Mouse (Mus musculus) stomach, postnatal 0 days (tissue): ENCODE measurements at regions not wholly inside any gene's neighbourhood (a gene's known extent, or its start where the extent isn't known, plus 50 kb on each side); places are given as distances from the start of the nearest gene placed in this dataset.

Experiments
- ATAC-seq: fragments of 200-750 bp; cut with Nextera tagmentation; 2 replicates; pipeline ENCODE4 v1.8.0; 2017; ENCODE audit not compliant: low FRiP score, low TSS enrichment
- DNase-seq: peaks from one replicate; pipeline ENCODE4 v3.0.0-alpha.2; 2016; ENCODE audit warnings: low spot score
- H3K27ac ChIP-seq: fragments of 300-500 bp; sonication (generic); replicated peaks from 2 replicates; pipeline ENCODE4 v1.5.1; 2014; ENCODE audit warnings: mild to moderate bottlenecking, control low read depth
- H3K27me3 ChIP-seq: fragments of 300-500 bp; sonication (generic); 2 replicates; pipeline ENCODE4 v1.6.1; 2014; ENCODE audit warnings: low read length; ENCODE audit not compliant: control insufficient read depth, insufficient read depth
- H3K36me3 ChIP-seq: fragments of 300-500 bp; sonication (generic); 2 replicates; pipeline ENCODE4 v1.6.1; 2014; ENCODE audit warnings: low read length, mixed read lengths; ENCODE audit not compliant: control insufficient read depth, insufficient read depth
- H3K4me1 ChIP-seq: fragments of 300-500 bp; sonication (generic); replicated peaks from 2 replicates; pipeline ENCODE4 v1.6.1; 2014; ENCODE audit warnings: antibody characterized with exemption; ENCODE audit not compliant: control insufficient read depth, insufficient read depth
- H3K4me2 ChIP-seq: fragments of 300-500 bp; sonication (generic); replicated peaks from 2 replicates; pipeline ENCODE4 v1.6.1; 2014; ENCODE audit warnings: low read depth, mild to moderate bottlenecking, control low read depth, moderate library complexity
- H3K4me3 ChIP-seq: fragments of 300-500 bp; sonication (generic); 2 replicates; pipeline ENCODE4 v1.5.1; 2014; ENCODE audit warnings: low read depth, low read length, control low read depth
- H3K9ac ChIP-seq: fragments of 300-500 bp; sonication (generic); 2 replicates; pipeline ENCODE4 v1.6.1; 2014; ENCODE audit warnings: mild to moderate bottlenecking, low read length, control low read depth, mixed read lengths
- H3K9me3 ChIP-seq: fragments of 300-500 bp; sonication (generic); 2 replicates; pipeline ENCODE4 v1.6.1; 2016; ENCODE audit warnings: low read length; ENCODE audit not compliant: control insufficient read depth
- CTCF ChIP-seq: IDR thresholded peaks from 2 replicates; pipeline ENCODE4 v1.5.1; 2016; ENCODE audit warnings: antibody characterized with exemption, low read depth, mild to moderate bottlenecking, moderate library complexity
- EP300 ChIP-seq: optimal IDR thresholded peaks from 2 replicates; pipeline ENCODE3; 2016; ENCODE audit warnings: antibody characterized with exemption
- WGBS: fragments of 180-500 bp; shearing (Covaris S2); extraction: QIAGEN DNeasy Blood & Tissue Kit; methylation state at CpG from one replicate; pipeline ENCODE4 v1.1.7; 2014; 5-methylcytosine and 5-hydroxymethylcytosine counted together

DNA sequence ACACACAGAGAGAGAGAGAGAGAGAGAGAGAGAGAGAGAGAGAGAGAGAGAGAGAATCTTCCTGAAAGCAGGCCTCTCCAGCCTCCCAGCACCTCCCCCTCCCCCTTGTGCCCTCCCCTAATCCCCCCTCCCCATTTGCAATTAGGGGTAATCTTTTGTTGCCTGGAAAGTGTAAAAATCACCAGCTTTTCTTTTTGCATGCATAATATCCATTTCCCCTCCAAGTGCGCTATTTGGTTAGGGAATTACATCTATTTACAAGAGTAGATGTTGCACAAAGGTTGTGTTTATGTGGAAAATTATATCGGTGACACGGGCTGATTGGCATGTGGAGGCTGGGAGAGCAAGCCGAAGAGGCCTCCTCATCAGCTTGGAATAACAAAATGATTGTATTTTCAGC, 135.4 kb upstream of the Gm12830 start:
- Histone ChIP-seq H3K4me2 (no peak overlapping the region), H3K27ac (no peak overlapping the region), H3K4me1 (no peaks in the 10 kb centered on the region), H3K9me3 (no peaks in the 10 kb centered on the region), H3K36me3 (no peaks in the 10 kb centered on the region), H3K4me3 (no peak overlapping the region), H3K27me3 (no peaks in the 10 kb centered on the region), H3K9ac (no peak overlapping the region)
- ATAC-seq = no peak
- 66% methylated on average over 4 of the region's 4 CpGs for WGBS
- TF ChIP-seq EP300 (no peak), CTCF (no peak)
- DNase-seq = no peak

- no peak overlapping the region for H3K27ac ChIP-seq
- no peaks in the 10 kb centered on the region for H3K27me3 ChIP-seq
- no peak for ATAC-seq
Observed at GRCm38 (mm10) chr4:114688356-114688972, 133.1 kb upstream of the Gm12830 start.

GRCm38 (mm10) chr4:114688973-114689371, 132.6 kb upstream of the Gm12830 start:
- ATAC-seq (no peak), DNase-seq (no peak)
- Histone ChIP-seq H3K4me3 (no peak overlapping the region), H3K4me2 (no peak overlapping the region), H3K4me1 (no peaks in the 10 kb centered on the region), H3K27me3 (no peaks in the 10 kb centered on the region), H3K9ac (no peak overlapping the region), H3K9me3 (no peaks in the 10 kb centered on the region), H3K36me3 (no peaks in the 10 kb centered on the region), H3K27ac (no peak overlapping the region)
- WGBS = 62% methylated on average over 6 of the region's 6 CpGs
- no peak for TF ChIP-seq EP300
- TF ChIP-seq CTCF = peak; percentile 64

More at GRCm38 (mm10) chr4:114688356-114688972, 133.1 kb upstream of the Gm12830 start:
- no peak for DNase-seq
- Histone ChIP-seq H3K36me3 (no peaks in the 10 kb centered on the region), H3K4me1 (no peaks in the 10 kb centered on the region), H3K9ac (no peak overlapping the region), H3K4me2 (no peak overlapping the region), H3K9me3 (no peaks in the 10 kb centered on the region), H3K4me3 (no peak overlapping the region)
- TF ChIP-seq CTCF (no peak), EP300 (no peak)
- 18% methylated on average over 16 of the region's 16 CpGs for WGBS

DNA sequence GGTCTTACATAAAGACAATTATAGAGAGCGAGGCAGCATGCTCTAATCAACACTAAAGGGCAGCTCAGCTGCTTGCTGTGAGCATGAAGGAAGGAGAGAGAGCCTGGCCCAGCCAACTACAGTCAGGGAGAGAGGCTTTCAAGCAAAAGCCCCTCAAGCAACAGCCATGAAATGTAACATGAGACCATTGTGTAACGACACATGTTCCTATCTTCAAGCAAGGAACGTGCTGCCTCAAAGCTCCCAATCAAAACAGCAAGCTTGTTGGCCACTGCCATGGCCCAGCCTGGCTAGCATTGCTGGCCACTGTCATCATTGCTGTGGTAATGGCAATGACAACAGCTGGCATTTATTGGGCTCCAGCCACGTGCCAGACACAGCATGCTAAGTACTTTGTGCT, 115.9 kb upstream of the Gm12830 start:
- H3K27me3 ChIP-seq = no peaks in the 10 kb centered on the region
- no peak for TF ChIP-seq CTCF
- TF ChIP-seq EP300 = no peak
- H3K9me3 ChIP-seq = no peaks in the 10 kb centered on the region
- no peak overlapping the region for H3K4me2 ChIP-seq
- 58% methylated on average over 4 of the region's 4 CpGs for WGBS
- no peak overlapping the region for H3K4me3 ChIP-seq
- DNase-seq (no peak), ATAC-seq (no peak)
- H3K9ac ChIP-seq = no peak overlapping the region
- H3K36me3 ChIP-seq = no peaks in the 10 kb centered on the region
- no peaks in the 10 kb centered on the region for H3K4me1 ChIP-seq
- H3K27ac ChIP-seq = no peak overlapping the region

DNA sequence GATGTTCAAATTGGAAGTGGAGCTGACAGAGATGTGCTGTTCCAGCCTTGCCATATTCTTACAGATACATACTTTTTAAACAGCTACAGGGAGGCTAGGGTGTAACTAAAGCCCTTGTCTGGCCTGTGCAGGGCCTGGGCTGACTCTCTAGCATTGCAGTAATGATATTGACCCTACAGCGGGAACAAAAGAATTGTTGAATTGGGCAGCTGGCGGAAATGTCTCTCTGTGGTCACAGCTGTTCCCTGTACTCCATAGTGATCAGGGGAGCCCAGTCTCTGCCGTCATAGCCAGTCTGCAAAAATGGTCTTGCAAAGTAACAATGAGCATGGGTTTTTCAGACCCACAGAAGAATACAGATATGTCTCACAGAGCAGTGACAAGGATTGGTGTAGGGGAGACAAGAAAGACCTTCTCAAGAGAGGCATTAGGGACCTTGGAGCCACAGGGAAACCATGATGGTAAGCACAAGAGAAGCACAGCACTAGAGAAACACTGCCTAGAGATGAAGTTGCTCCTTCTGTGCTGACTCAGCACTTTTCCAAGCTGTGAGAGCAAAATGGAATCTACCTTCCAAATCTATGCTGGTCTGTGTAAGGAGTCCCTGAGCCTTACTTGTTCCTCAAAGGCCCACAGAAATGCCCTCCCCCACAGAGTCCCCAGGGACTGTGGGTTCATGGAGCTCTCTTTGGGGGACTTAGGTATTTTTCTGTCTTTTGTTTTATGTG, 111.2 kb upstream of the Gm12830 start:
- 73% methylated on average over 3 of the region's 3 CpGs for WGBS

DNA sequence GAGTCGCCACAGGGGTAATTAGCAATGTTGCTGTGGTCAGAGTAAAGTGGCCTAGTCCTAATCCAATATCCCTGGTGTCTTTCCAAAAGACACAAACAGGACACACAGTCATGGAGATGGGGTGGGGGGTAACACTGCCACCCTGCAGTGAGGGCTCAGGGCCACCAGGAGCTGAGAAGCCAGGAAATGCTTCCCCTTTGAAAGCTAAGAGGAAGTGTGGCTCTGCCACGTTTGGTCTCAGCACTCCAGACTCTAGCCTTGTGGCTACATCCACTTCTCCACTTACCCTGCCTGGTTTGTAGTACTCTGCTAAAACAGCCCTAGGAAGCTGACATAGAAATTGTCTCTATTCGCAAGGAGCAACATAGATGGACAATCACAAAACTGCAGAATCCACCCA, 110.4 kb upstream of the Gm12830 start:
- Histone ChIP-seq H3K36me3 (no peaks in the 10 kb centered on the region), H3K9me3 (no peaks in the 10 kb centered on the region), H3K9ac (no peak overlapping the region), H3K4me1 (no peaks in the 10 kb centered on the region), H3K4me3 (no peak overlapping the region), H3K27me3 (no peaks in the 10 kb centered on the region), H3K4me2 (no peak overlapping the region), H3K27ac (no peak overlapping the region)
- no peak for DNase-seq
- ATAC-seq = no peak
- TF ChIP-seq EP300 = no peak
- no peak for TF ChIP-seq CTCF
- WGBS = 77% methylated on average over 3 of the region's 3 CpGs

More for the DNA sequence above, 111.2 kb upstream of the Gm12830 start:
- no peaks in the 10 kb centered on the region for H3K9me3 ChIP-seq
- ATAC-seq (no peak), DNase-seq (no peak)
- H3K27ac ChIP-seq = no peak overlapping the region
- H3K4me1 ChIP-seq = no peaks in the 10 kb centered on the region
- H3K36me3 ChIP-seq = no peaks in the 10 kb centered on the region
- no peaks in the 10 kb centered on the region for H3K27me3 ChIP-seq
- TF ChIP-seq EP300 (no peak), CTCF (no peak)
- no peak overlapping the region for H3K4me3 ChIP-seq
- no peak overlapping the region for H3K9ac ChIP-seq
- no peak overlapping the region for H3K4me2 ChIP-seq
